Mouse (Mus musculus): ENCODE results near the gene Esr2. TPM values are rescaled to one million over a fixed set of nuclear protein-coding genes. Genes with fewer than 3 reads are reported as not detected.
"Not testable (repeated sequence)": the region's sequence is repeated elsewhere in the genome, so short reads cannot be mapped to it uniquely, and the experiment has no call there.

Esr2 gene
- under 1 TPM; 0.08 to 0.13 TPM for total RNA-seq (2021)
- long read RNA-seq, experiment 1, result 0 reads
- long read RNA-seq, experiment 2, result 0 reads

DNA sequence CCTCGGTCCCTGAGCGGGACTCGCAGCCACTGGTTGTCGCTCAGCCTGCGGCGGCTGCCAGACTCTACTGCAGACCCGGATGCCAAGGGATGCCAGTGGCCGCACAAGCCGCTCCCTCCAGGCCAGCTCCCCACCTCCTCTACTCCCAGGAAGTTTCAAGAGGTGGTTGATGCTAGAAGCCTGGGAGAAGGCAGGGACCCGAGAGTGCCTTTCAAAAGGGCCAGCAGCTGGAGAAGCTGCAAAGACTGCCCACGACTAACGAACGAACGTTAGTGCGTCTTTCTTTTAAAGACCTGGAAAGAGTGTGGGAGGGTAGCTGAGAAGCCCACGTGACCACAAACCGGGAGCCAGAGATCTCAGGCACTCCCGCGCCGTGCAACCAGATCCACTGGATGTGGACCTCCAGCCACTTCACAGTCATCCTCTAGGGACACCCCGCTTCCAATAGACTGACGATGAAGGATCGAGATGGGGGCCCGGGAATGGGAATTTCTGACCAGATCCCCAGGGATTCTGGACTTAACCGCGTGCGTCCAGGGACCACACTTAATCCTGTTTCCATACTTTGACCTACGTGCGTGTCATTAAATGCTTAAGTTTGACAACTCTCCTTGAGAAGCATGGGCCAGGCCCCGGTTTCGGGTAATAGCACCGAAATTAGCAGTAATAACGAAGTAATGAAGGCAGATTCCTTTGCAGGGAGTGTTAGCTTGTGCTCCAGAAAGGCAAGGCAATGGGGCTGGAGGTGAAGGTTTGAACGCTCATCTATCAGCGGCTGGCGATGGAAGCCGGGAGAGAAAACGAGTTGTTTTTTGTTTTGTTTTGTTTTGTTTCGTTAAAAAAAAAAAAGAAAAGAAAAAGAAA is at the start of gene Esr2:
TSS of gene Esr2 (minus strand) at position 260 of the 864 bp plus-strand sequence.
- no peak for TF ChIP-seq CTCF (IDR thresholded peaks at IDR 0.05)
- DNase-seq, result peak; percentile 39
- H3K27ac ChIP-seq, result no peak within 1 kb of the TSS
- H3K4me3 ChIP-seq, result peak within 1 kb of the TSS; percentile 73
- intact Hi-C loops (cut with DNase I), result loop anchor here (5.0 kb wide), 1 partner anchor 40 kb away; no protein-coding TSS in a partner anchor

DNA sequence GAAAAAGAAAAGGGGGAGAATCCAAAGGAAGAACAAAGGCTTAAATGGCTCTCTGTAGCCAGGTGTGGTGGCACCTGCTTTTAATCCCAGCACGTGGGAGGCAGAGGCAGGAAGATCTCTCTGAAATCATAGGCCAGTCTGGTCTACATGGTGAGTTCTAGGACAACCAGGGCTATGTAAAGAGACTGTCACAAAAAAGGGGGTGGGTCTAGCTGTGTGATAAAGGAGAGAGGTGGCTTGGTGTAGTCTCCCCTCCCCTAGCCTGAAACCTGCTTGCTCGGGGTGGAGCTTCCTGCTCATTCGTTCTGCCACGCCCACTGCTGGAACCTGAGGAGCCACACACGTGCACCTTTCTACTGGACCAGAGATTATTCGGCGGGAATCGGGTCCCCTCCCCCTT is 45.0 kb upstream of the Esr2 start:
- H3K4me3 ChIP-seq; H3K27ac ChIP-seq; DNase-seq; intact Hi-C loops (cut with DNase I): not testable (repeated sequence)

DNA sequence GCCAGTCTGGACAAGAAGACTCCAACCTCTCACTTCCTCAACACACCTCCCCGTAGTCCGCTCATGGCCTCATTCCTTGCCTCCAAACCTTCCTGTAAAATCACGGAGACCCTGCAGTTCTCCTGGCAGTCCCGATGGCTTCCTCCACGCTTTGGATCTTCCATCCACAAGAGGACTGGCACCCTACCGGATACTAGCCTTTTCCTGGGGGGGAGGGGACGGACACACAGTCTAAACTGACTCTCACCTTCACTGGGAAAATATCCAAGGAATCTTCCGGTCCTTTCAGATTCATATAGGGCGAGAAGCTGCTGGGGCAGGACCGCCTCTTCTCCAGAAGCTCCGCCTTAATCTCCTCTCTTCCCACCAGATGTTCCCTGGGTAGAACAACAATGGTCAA is 39.7 kb upstream of the Esr2 start:
- intact Hi-C loops (cut with DNase I), result no loop called here
- no peak overlapping the region for H3K4me3 ChIP-seq
- DNase-seq, result no peak
- H3K27ac ChIP-seq, result no peak overlapping the region
- TF ChIP-seq CTCF (IDR thresholded peaks at IDR 0.05), result no peak

DNA sequence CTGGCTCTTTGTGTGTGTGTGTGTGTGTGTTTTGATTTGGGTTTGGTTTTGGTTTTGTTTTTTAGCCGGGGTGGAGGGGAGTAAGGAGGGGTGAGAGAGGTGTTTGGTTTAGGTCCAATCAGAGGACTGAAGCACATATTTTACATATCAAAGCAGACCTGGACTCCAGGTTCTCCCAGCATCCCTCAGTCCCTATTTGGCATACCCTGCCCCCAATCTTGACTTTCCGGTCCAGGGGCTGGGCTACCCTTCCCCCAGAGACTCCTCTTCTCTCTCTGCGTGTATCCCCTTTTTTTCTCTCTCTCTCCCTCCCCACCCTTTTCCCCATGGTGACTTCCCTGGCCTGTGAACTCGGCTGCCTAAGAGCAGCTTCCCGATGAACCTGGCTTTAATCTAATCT is 38.1 kb upstream of the Esr2 start:
- Histone ChIP-seq H3K4me3 (no peak overlapping the region), H3K27ac (no peak overlapping the region)
- no peak for DNase-seq
- intact Hi-C loops (cut with DNase I), result no loop called here
- TF ChIP-seq CTCF (IDR thresholded peaks at IDR 0.05), result no peak

DNA sequence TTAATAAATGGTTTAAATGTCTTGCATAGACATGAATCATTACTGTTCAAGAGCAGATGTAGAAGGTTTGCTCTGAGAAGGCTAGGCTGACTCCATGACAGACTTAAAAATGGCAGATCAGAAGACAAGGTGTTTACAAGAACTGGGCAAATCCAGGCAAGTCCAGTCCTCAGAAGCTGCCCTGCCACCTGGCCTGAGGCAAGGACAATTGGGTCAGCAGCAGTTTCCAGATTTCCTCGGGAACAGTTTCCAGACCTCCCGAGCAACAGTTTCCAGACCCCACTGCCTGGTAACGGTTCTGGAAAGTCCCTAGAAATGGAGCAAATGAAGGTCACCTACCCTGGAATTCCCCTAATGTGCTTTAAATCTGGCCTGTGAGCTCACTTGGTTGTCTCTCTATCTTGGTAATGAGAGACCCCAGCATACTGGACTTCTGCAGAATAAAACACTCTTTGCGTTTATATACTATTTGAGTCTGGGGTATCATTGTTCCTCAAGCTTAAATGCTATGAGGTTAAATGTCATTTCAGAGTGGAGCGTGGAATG is 32.4 kb upstream of the Esr2 start:
- TF ChIP-seq CTCF (IDR thresholded peaks at IDR 0.05), result no peak
- intact Hi-C loops (cut with DNase I), result no loop called here
- Histone ChIP-seq H3K27ac (no peak overlapping the region), H3K4me3 (no peak overlapping the region)
- DNase-seq, result no peak

DNA sequence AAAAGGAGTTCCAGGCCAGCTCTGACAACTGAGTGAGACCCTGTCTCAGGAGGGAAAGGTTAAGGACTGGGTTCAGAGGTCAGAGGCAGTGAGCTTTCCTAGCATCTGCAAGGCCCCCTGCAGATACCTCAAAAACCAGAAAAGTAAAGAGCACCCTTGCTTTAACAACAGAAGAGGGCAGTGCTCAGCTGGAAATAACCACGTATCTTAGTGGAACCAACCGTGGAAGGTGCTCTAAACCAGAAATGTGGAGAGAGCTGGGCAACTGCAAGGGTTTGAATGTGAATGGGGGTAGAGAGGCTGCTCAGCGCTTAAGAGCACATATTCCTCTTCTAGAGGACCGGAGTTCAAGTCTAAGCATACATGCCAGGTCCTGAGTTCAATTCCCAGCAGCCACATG is 23.3 kb upstream of the Esr2 start:
- no peak for DNase-seq
- no peak for TF ChIP-seq CTCF (IDR thresholded peaks at IDR 0.05)
- intact Hi-C loops (cut with DNase I), result no loop called here
- H3K27ac ChIP-seq, result no peak overlapping the region
- no peak overlapping the region for H3K4me3 ChIP-seq

DNA sequence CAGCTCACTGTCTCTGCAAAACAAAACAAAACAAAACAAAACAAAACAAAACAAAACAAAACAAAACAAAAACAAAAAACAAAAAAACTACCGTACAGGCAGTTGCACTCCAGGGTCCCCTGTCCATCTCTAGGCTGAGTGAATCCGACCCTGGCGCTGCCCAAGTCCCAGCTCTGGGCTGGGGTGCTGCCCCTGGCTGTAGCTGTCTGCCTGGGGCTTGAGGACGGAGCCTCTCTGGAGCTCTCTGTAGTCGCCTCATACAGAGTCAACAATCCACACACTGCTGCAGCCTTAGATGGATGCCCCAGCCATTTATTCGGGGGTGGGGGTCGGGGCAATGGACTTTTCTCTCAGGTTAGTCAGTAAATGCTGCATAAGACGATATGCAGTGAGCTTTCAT is 20.0 kb upstream of the Esr2 start:
- DNase-seq, result no peak
- intact Hi-C loops (cut with DNase I), result loop anchor here (2.0 kb wide), 2 partner anchors 144 to 408 kb away; no protein-coding TSS in a partner anchor
- TF ChIP-seq CTCF (IDR thresholded peaks at IDR 0.05), result no peak
- H3K27ac ChIP-seq, result no peak overlapping the region
- no peak overlapping the region for H3K4me3 ChIP-seq

DNA sequence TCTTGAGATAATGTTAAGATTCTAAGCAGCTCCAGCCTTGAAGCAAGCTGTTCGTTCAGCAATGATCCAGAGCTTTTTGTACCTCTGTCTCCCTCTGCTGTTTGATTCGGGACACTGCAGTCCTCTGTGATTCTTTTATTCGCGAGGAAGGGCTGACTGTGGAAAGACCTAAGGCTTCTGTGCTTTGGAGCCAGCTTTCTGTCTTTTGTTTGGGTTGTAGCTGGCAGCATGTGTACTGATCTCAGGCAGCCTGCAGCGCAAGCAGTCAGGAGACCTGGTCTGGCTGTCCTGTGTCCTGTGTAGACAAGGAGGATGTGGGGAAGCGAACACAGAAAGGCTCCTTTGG is 19.6 kb upstream of the Esr2 start:
- Histone ChIP-seq H3K4me3 (peak overlapping the region; percentile 74), H3K27ac (peak overlapping the region; percentile 70)
- DNase-seq, result peak; percentile 67
- TF ChIP-seq CTCF (IDR thresholded peaks at IDR 0.05), result peak; percentile 95
- intact Hi-C loops (cut with DNase I), result loop anchor here (2.0 kb wide), 2 partner anchors 144 to 408 kb away; no protein-coding TSS in a partner anchor

DNA sequence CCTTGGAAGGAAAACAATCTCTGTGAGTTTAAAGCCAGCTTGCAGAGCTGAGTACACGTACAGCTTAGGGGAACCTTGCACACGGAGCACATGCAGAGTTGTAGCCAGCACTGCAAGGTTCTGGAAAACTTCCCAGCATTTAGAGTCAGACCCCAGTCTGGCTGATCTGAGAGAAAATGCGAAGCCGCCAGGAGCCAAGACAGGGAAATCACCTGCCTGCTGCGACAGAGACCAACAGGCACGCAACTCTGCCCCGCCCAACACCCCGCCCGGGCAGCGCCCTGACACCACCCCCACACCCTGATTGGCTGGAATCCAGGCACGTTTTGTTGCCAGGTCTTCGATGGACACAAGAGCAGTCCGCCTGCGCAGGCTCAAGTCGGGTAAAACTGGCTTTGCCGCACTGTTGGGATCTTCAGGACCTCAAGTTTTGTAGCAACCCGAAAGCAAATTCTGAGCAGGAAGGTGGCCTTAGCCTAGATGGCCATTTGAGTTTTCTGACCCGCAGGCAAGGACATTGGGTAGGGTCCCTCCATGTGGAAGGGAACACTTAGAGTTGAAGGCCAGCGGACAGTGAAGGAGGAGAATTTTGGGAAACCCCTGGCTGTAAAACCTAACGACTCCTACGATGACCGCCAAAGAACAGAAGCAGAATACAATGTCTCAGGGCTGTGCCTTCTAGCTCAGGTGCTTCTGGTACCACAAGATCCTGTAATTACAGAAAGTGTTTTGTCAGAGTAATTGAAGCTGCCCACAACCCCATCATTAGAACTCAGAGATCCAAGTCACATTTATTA is 19.1 kb upstream of the Esr2 start:
- intact Hi-C loops (cut with DNase I), result loop anchor here (2.0 kb wide), 2 partner anchors 145 to 407 kb away; no protein-coding TSS in a partner anchor
- no peak for TF ChIP-seq CTCF (IDR thresholded peaks at IDR 0.05)

DNA sequence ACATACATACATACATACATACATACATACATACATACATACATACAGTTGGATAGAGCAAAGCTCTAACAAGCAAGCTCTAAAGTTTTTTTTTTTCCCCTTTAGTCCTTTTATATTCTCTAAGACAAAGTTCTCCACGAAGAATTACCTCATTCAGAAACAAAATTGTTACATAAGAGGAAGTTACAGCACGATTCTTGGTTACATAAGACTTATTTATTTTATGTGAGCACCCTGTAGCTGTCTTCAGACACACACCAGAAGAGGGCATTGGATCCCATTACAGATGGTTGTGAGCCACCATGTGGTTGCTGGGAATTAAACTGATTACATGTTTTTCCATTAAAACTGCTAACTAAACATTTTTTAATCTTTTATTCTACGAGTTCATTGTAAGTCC is 17.5 kb upstream of the Esr2 start:
- H3K4me3 ChIP-seq, result no peak overlapping the region
- no peak for DNase-seq
- H3K27ac ChIP-seq, result no peak overlapping the region
- TF ChIP-seq CTCF (IDR thresholded peaks at IDR 0.05), result no peak; the same call in 1 of the 2 replicates
- intact Hi-C loops (cut with DNase I), result no loop called here

More for the DNA sequence above, 19.1 kb upstream of the Esr2 start:
- DNase-seq, result peak; percentile 89
- peak overlapping the region; percentile 74 for H3K4me3 ChIP-seq
- H3K27ac ChIP-seq, result peak overlapping the region; percentile 70

DNA sequence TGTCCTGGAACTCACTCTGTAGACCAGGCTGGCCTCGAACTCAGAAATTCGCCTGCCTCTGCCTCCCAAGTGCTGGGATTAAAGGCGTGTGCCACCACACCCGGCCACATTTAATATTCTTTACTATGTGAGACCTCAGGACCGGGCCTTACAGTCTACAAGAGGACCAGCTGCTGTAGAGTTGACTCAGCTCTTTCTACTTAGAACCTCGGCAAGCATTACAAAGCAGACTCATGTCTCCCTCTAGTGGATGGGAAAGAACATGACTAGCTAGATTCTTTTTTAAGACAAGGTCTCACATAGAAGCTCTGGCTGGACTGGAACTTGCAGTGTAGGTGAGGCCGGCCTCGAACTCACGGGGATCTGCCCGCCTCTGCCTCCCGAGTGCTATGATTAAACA is 13.9 kb upstream of the Esr2 start:
- intact Hi-C loops (cut with DNase I), result no loop called here
- DNase-seq, result no peak
- peak; percentile 83 for TF ChIP-seq CTCF (IDR thresholded peaks at IDR 0.05)

DNA sequence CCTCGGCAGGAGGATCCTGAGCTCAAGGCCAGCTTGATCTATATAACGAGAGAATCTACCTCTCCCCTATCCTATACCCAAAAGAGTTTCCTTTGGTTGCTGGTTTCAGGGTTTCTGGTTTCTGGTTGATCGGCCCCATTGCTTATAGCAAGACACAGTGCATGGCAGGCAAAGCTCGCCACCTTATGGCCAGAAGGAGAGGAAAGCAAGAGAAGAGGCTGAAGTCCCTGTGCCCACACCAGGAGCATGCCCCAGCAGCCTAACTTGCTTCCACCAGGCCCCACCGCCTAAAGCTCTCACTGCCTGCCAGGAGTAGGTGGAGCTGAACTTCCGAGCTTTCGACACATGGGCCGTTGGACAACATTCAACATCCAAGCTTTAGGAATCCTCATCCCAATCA is 10.8 kb upstream of the Esr2 start:
- peak; percentile 37 for DNase-seq
- Histone ChIP-seq H3K4me3 (no peak overlapping the region), H3K27ac (no peak overlapping the region)
- intact Hi-C loops (cut with DNase I), result loop anchor here (5.0 kb wide), 1 partner anchor 236 kb away; no protein-coding TSS in a partner anchor
- TF ChIP-seq CTCF (IDR thresholded peaks at IDR 0.05), result peak; percentile 65

More for the DNA sequence above, 13.9 kb upstream of the Esr2 start:
- no peak overlapping the region for H3K4me3 ChIP-seq
- no peak overlapping the region for H3K27ac ChIP-seq
